In the genomic region with DNA sequence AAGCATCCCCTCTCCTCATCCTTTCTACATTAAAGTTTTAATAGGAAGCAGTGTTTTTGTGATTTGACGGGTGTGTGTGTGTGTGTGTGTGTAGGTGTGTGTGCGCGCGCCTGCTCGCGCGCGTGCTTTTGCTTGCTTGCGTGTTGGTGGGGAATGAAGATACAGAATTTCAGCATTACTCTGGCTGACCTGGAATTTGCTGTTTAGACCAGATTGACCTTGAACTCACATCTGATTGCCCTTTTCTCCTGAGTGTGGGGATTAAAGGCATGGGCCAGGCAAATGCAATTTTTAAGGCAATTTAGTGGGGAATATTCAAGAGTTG, we compare ENCODE assay signal across 8 mouse cellular contexts. TPM values are rescaled to one million over a fixed set of nuclear protein-coding genes. Genes with fewer than 3 reads are reported as not detected.
A peak's percentile ranks its signal among the peaks of the same experiment; 100 is the strongest.
DNase-seq lines count a peak whose midpoint lies in the region; ATAC-seq and TF ChIP-seq lines count a peak whose summit lies in the region.

No protein-coding gene starts in this region.

- no peaks in the 10 kb centered on the region for H3K27me3 ChIP-seq in kidney, adult 2 months (replicated peaks; ENCODE audit: control insufficient read depth, insufficient read depth, low read length)
- no peaks in the 10 kb centered on the region for H3K27me3 ChIP-seq in hindbrain, embryonic 12.5 days
- no peaks in the 10 kb centered on the region for H3K27me3 ChIP-seq in midbrain, embryonic 13.5 days

- peaks cover 4% of the 10 kb centered on the region; the same call in 1 of the 2 replicates for H3K4me1 ChIP-seq in kidney, adult 2 months (ENCODE audit: control insufficient read depth, insufficient read depth, low read length)
- peaks cover 10% of the 10 kb centered on the region for H3K4me1 ChIP-seq in bone marrow macrophage, adult 2 months (ENCODE audit: control insufficient read depth, insufficient read depth, low read length)
- peaks cover 13% of the 10 kb centered on the region for H3K4me1 ChIP-seq in hindbrain, embryonic 12.5 days
- H3K4me1 ChIP-seq in midbrain, embryonic 13.5 days (replicated peaks), result peaks cover 18% of the 10 kb centered on the region

- H3K4me2 ChIP-seq in hindbrain, embryonic 12.5 days (replicated peaks), result peak overlapping the region; percentile 56
- H3K4me2 ChIP-seq in midbrain, embryonic 13.5 days (replicated peaks), result peak overlapping the region; percentile 84

- TF ChIP-seq POLR2A in kidney, adult 2 months (IDR thresholded peaks at IDR 0.05; ENCODE audit: low read depth, low read length), result no peak
- no peak for TF ChIP-seq POLR2A in bone marrow macrophage, adult 2 months (IDR thresholded peaks at IDR 0.05; ENCODE audit: borderline replicate concordance, low read depth, low read length)

- peak overlapping the region; percentile 78 for H3K9ac ChIP-seq in hindbrain, embryonic 12.5 days
- H3K9ac ChIP-seq in midbrain, embryonic 13.5 days (replicated peaks), result peak overlapping the region; percentile 85

- peak overlapping the region; percentile 97 for H3K27ac ChIP-seq in kidney, adult 2 months (ENCODE audit: insufficient read depth, low read depth, low read length)
- H3K27ac ChIP-seq in bone marrow macrophage, adult 2 months (ENCODE audit: insufficient read depth, low read depth, low read length), result no peak overlapping the region
- peak overlapping the region; percentile 85 for H3K27ac ChIP-seq in hindbrain, embryonic 12.5 days
- peak overlapping the region; percentile 94 for H3K27ac ChIP-seq in midbrain, embryonic 13.5 days

- WGBS in kidney, adult 2 months, result 1% methylated on average over 9 of the region's 9 CpGs
- 3% methylated on average over 9 of the region's 9 CpGs for WGBS in hindbrain, embryonic 12.5 days
- 4% methylated on average over 9 of the region's 9 CpGs for WGBS in midbrain, embryonic 13.5 days

- TF ChIP-seq CTCF in kidney, adult 2 months (conservative IDR thresholded peaks at IDR 0.05; ENCODE audit: insufficient read depth, insufficient read length, low read depth, low read length), result no peak
- no peak for TF ChIP-seq CTCF in bone marrow macrophage, adult 2 months (IDR thresholded peaks at IDR 0.05; ENCODE audit: low read depth, low read length)

- no peaks in the 10 kb centered on the region for H3K9me3 ChIP-seq in hindbrain, embryonic 12.5 days (replicated peaks)
- no peaks in the 10 kb centered on the region for H3K9me3 ChIP-seq in midbrain, embryonic 13.5 days

- H3K36me3 ChIP-seq in kidney, adult 2 months (ENCODE audit: control insufficient read depth, insufficient read depth, low read length), result no peaks in the 10 kb centered on the region
- H3K36me3 ChIP-seq in hindbrain, embryonic 12.5 days, result peaks cover 8% of the 10 kb centered on the region; the same call in 1 of the 2 replicates
- H3K36me3 ChIP-seq in midbrain, embryonic 13.5 days, result peaks cover 12% of the 10 kb centered on the region

- no peak for DNase-seq in kidney, adult 2 months
- no peak for DNase-seq in kidney, adult 18-20 months
- DNase-seq in thymus, postnatal 0 days (ENCODE audit: low spot score), result no peak
- DNase-seq in ovary, postnatal 10 days (ENCODE audit: low spot score), result no peak
- DNase-seq in c-Kit-positive CD71-positive TER-119-positive erythroid progenitor cells, embryonic 14.5 days (ENCODE audit: low spot score), result no peak

- H3K4me3 ChIP-seq in kidney, adult 2 months (ENCODE audit: insufficient read depth, low read depth, low read length), result peak overlapping the region; percentile 91
- H3K4me3 ChIP-seq in bone marrow macrophage, adult 2 months (ENCODE audit: insufficient read depth, low read length), result peak overlapping the region; percentile 95
- peak overlapping the region; percentile 72 for H3K4me3 ChIP-seq in hindbrain, embryonic 12.5 days
- H3K4me3 ChIP-seq in midbrain, embryonic 13.5 days (replicated peaks), result peak overlapping the region; percentile 66

- ATAC-seq in hindbrain, embryonic 12.5 days (ENCODE audit: low FRiP score), result no peak
- no peak for ATAC-seq in midbrain, embryonic 13.5 days

RNA-seq across cellular contexts. Expression of a gene that starts 2.0 kb away (rescaled TPM):
- 572 and 575 TPM in 2 replicates for polyA plus RNA-seq in kidney, adult 2 months (2012; rRNA removed)
- polyA plus RNA-seq in bone marrow macrophage, adult 2 months (2012; ENCODE audit: insufficient read depth, insufficient read length, missing spikeins), result 11.6 and 11.7 TPM in 2 replicates
- polyA plus RNA-seq in hindbrain, embryonic 12.5 days (2016; fragmentation: Nextera tagmentation; extraction: Ambion mirVana), result 100 and 122 TPM in 2 replicates
- polyA plus RNA-seq in midbrain, embryonic 13.5 days (2015; fragmentation: Nextera tagmentation; extraction: Ambion mirVana), result 168 and 175 TPM in 2 replicates
- 100 and 110 TPM in 2 replicates for polyA plus RNA-seq in thymus, postnatal 0 days (2015; fragmentation: Nextera tagmentation; extraction: Ambion mirVana)

RNA-seq across cellular contexts. Expression of a gene that starts 15.8 kb away (rescaled TPM):
- polyA plus RNA-seq in kidney, adult 2 months (2012; rRNA removed), result 18.4 and 24.5 TPM in 2 replicates
- polyA plus RNA-seq in bone marrow macrophage, adult 2 months (2012; ENCODE audit: insufficient read depth, insufficient read length, missing spikeins), result 204 and 243 TPM in 2 replicates
- 48.6 and 49.3 TPM in 2 replicates for polyA plus RNA-seq in hindbrain, embryonic 12.5 days (2016; fragmentation: Nextera tagmentation; extraction: Ambion mirVana)
- polyA plus RNA-seq in midbrain, embryonic 13.5 days (2015; fragmentation: Nextera tagmentation; extraction: Ambion mirVana), result 38.6 and 46.7 TPM in 2 replicates
- 26.7 and 44.6 TPM in 2 replicates for polyA plus RNA-seq in thymus, postnatal 0 days (2015; fragmentation: Nextera tagmentation; extraction: Ambion mirVana)
